Mouse (Mus musculus) neutrophil, adult 65 days (primary cell): ENCODE results near the gene Olfr538. TPM values are rescaled to one million over a fixed set of nuclear protein-coding genes. Genes with fewer than 3 reads are reported as not detected.

Experiments
- total RNA-seq: library from RNA; stranded (reverse); gene quantifications from 2 replicates; pipeline ENCODE4 v1.2.4, GENCODE M21; 2023

Gene Olfr538
- not detected in 2 replicates for total RNA-seq

DNA sequence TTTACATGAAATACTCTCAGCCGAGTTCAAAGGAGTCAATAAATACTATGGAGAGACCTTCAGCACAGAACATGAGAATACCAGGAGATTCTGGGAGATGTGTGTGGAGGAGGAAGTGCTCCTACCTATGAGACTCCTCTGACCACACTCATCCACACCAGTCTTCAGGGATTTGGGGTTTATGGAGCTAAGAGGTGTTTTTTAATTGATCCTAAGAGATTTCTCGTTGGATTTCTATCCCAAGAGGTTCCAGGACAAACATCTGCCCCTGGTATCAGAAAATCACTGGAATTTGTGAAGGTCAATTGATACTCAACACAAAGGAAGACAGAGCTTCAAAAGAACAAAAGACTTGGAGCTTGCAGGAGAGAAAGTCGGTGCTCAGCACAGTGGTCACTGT is at the start of gene Olfr538:
Olfr538 (plus strand) TSS at position 301 of the 400 bp plus-strand sequence.

GRCm38 (mm10) chr7:140600969-140601368 is 33.3 kb downstream of the Olfr538 start, which contains the start of gene Olfr46:
Olfr46 (plus strand) TSS chr7:140601269.

Other genes starting within 250 kb of the Olfr538 start
- not detected in 2 replicates for gene Olfr525, start 247.0 kb upstream of the Olfr538 start, total RNA-seq
- gene Olfr527, start 233.9 kb upstream of the Olfr538 start, total RNA-seq, result not detected in 2 replicates
- gene Olfr60, start 206.2 kb upstream of the Olfr538 start, total RNA-seq, result not detected in 2 replicates
- gene Olfr530, start 191.6 kb upstream of the Olfr538 start, total RNA-seq, result not detected in 2 replicates
- not detected in 2 replicates for gene Olfr531, start 165.0 kb upstream of the Olfr538 start, total RNA-seq
- gene Olfr532, start 146.2 kb upstream of the Olfr538 start, total RNA-seq, result not detected in 2 replicates
- not detected in 2 replicates for gene Olfr533, start 104.5 kb upstream of the Olfr538 start, total RNA-seq
- not detected in 2 replicates for gene Olfr535, start 83.7 kb upstream of the Olfr538 start, total RNA-seq
- gene Olfr536, start 60.5 kb upstream of the Olfr538 start, total RNA-seq, result not detected in 2 replicates
- gene Olfr46, start 33.4 kb downstream of the Olfr538 start, total RNA-seq, result 0.06 TPM in 1 of 2 replicates, not detected in the other
- gene Olfr61, start 61.1 kb downstream of the Olfr538 start, total RNA-seq, result not detected in 2 replicates
- gene Olfr53, start 78.6 kb downstream of the Olfr538 start, total RNA-seq, result not detected in 2 replicates
- not detected in 2 replicates for gene Olfr539, start 92.0 kb downstream of the Olfr538 start, total RNA-seq
- gene Olfr45, start 114.1 kb downstream of the Olfr538 start, total RNA-seq, result 0.13 TPM in 1 of 2 replicates, not detected in the other
- gene Olfr541, start 129.4 kb downstream of the Olfr538 start, total RNA-seq, result not detected in 2 replicates
- gene Cyp2e1, start 195.9 kb downstream of the Olfr538 start, total RNA-seq, result not detected in 2 replicates
- not detected in 2 replicates for gene Syce1, start 220.0 kb downstream of the Olfr538 start, total RNA-seq